Mouse (Mus musculus) stomach, postnatal 0 days (tissue): ENCODE measurements around the gene Ipp. TPM values are rescaled to one million over a fixed set of nuclear protein-coding genes. Genes with fewer than 3 reads are reported as not detected.
A peak's percentile ranks its signal among the peaks of the same experiment; 100 is the strongest.

Source experiments
- ATAC-seq: fragments of 200-750 bp; cut with Nextera tagmentation; 2 replicates; pipeline ENCODE4 v1.8.0; 2017; ENCODE audit not compliant: low FRiP score, low TSS enrichment
- DNase-seq: peaks from one replicate; pipeline ENCODE4 v3.0.0-alpha.2; 2016; ENCODE audit warnings: low spot score
- H3K27ac ChIP-seq: fragments of 300-500 bp; sonication (generic); replicated peaks from 2 replicates; pipeline ENCODE4 v1.5.1; 2014; ENCODE audit warnings: mild to moderate bottlenecking, control low read depth
- H3K27me3 ChIP-seq: fragments of 300-500 bp; sonication (generic); 2 replicates; pipeline ENCODE4 v1.6.1; 2014; ENCODE audit warnings: low read length; ENCODE audit not compliant: control insufficient read depth, insufficient read depth
- H3K36me3 ChIP-seq: fragments of 300-500 bp; sonication (generic); 2 replicates; pipeline ENCODE4 v1.6.1; 2014; ENCODE audit warnings: low read length, mixed read lengths; ENCODE audit not compliant: control insufficient read depth, insufficient read depth
- H3K4me1 ChIP-seq: fragments of 300-500 bp; sonication (generic); replicated peaks from 2 replicates; pipeline ENCODE4 v1.6.1; 2014; ENCODE audit warnings: antibody characterized with exemption; ENCODE audit not compliant: control insufficient read depth, insufficient read depth
- H3K4me2 ChIP-seq: fragments of 300-500 bp; sonication (generic); replicated peaks from 2 replicates; pipeline ENCODE4 v1.6.1; 2014; ENCODE audit warnings: low read depth, mild to moderate bottlenecking, control low read depth, moderate library complexity
- H3K4me3 ChIP-seq: fragments of 300-500 bp; sonication (generic); 2 replicates; pipeline ENCODE4 v1.5.1; 2014; ENCODE audit warnings: low read depth, low read length, control low read depth
- H3K9ac ChIP-seq: fragments of 300-500 bp; sonication (generic); 2 replicates; pipeline ENCODE4 v1.6.1; 2014; ENCODE audit warnings: mild to moderate bottlenecking, low read length, control low read depth, mixed read lengths
- H3K9me3 ChIP-seq: fragments of 300-500 bp; sonication (generic); 2 replicates; pipeline ENCODE4 v1.6.1; 2016; ENCODE audit warnings: low read length; ENCODE audit not compliant: control insufficient read depth
- CTCF ChIP-seq: IDR thresholded peaks from 2 replicates; pipeline ENCODE4 v1.5.1; 2016; ENCODE audit warnings: antibody characterized with exemption, low read depth, mild to moderate bottlenecking, moderate library complexity
- EP300 ChIP-seq: optimal IDR thresholded peaks from 2 replicates; pipeline ENCODE3; 2016; ENCODE audit warnings: antibody characterized with exemption
- WGBS: fragments of 180-500 bp; shearing (Covaris S2); extraction: QIAGEN DNeasy Blood & Tissue Kit; methylation state at CpG from one replicate; pipeline ENCODE4 v1.1.7; 2014; 5-methylcytosine and 5-hydroxymethylcytosine counted together
- polyA plus RNA-seq: library from polyadenylated mRNA; unstranded; fragments of >200 nt; fragmentation: Nextera tagmentation; extraction: Ambion mirVana; gene quantifications from 2 replicates; pipeline ENCODE4 v1.2.1, GENCODE M21; 2015

Gene Ipp
- polyA plus RNA-seq, 1 experiment from 2014 or later, result 8.4 TPM

DNA sequence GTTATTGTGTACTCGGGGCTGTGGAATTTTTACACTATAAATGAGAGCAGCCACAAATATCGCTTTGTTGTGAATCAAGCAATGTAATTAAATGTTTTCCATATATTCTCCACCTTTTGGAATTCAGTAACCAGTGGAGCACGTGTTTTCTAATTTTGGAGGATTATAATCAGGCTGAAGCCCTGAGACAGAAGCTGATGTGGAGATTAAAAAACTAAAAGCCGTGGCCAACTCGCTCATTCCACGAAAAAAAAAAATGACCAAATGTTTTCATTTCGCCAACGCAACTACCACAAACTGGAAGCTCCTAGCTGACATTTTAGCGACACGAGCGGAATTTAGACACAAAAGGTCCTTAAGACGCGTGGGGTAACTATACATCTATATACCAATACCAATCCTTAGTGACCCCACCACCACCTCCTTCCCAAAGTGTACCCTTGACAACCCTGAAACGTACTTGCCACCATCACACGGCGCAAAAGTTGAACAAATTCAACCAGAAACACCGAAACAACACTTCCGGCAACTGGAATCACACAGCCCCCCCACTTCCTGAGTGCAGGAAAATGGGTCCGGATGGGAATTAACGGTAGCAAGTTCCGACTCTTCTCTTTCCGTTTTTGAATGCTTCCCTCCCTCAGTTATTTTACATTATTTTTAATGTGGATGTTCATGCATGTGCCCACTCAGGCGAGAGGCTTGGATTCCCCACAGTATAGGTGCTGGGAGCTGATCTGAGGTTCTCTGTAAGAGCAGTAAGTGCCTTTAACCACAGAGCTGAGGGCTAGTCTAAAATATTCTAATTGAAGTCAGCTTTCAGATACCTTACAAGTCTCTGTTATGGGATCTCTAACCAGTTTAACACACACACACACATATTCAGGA, 48.3 kb downstream of the Ipp start, which contains the start of gene Tmem69:
Gene Tmem69 (minus strand): TSS at position 524 of the 888 bp plus-strand sequence.
- DNase-seq, result peak; percentile 82
- no peak for ATAC-seq
- WGBS, result 2% methylated on average over 23 of the region's 23 CpGs

DNA sequence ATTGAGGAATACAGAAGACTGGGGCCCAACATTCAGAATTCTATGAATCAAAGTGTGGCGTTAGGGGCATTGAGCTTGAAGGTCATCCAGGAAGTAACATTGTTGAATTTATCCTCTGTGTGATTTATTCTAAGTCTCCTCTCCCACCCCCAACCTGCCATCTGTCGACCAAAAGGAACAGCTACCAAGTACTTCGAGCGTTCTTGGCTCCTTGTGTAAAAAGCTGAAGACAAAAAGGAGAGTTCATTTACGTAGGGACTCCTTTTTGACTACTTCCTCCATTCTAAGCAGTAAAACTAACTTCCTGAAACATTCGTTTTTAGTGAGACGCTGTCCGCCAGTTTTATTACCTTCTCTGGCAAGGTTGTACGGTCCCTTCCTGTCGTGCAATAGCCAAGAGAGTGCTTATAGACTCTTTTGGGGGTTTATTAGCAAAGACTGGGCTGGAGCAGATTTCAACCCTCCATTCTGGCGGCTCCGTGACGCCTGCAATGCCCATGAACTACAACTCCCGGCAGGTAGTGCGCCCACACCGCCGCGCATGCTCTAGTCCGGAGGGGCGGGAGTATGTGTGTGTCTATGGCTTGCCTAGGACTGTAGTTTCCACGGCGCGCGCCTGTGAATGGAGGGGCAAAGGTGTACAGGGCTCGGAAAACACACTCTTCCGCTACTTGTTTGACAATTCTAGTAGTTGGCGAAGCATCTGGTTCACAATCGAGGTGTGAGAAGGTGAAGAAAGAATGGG, 49.4 kb downstream of the Ipp start:
- peak overlapping the region; percentile 95 for H3K27ac ChIP-seq
- peak; percentile 95 for DNase-seq
- H3K4me1 ChIP-seq, result no peaks in the 10 kb centered on the region
- ATAC-seq, result peak; percentile 95
- WGBS, result under 1% methylated on average over 28 of the region's 28 CpGs
- no peaks in the 10 kb centered on the region for H3K27me3 ChIP-seq
- H3K36me3 ChIP-seq, result peaks cover 5% of the 10 kb centered on the region; the same call in 1 of the 2 replicates
- TF ChIP-seq EP300 (no peak), CTCF (no peak)
- H3K4me2 ChIP-seq, result peak overlapping the region; percentile 71
- peak overlapping the region; percentile 78 for H3K9ac ChIP-seq
- peak overlapping the region; percentile 87 for H3K4me3 ChIP-seq
- H3K9me3 ChIP-seq, result no peaks in the 10 kb centered on the region

More for the DNA sequence above, 48.3 kb downstream of the Ipp start, which contains the start of gene Tmem69:
- H3K4me1 ChIP-seq, result no peaks in the 10 kb centered on the region
- H3K4me2 ChIP-seq, result peak within 1 kb of the TSS; percentile 71
- no peaks in the 10 kb centered on the region for H3K9me3 ChIP-seq
- H3K36me3 ChIP-seq, result peaks cover 5% of the 10 kb centered on the region; the same call in 1 of the 2 replicates
- H3K27ac ChIP-seq, result peak within 1 kb of the TSS; percentile 95
- no peak for TF ChIP-seq EP300
- no peak for TF ChIP-seq CTCF
- no peaks in the 10 kb centered on the region for H3K27me3 ChIP-seq
- peak within 1 kb of the TSS; percentile 55 for H3K9ac ChIP-seq
- peak within 1 kb of the TSS; percentile 87 for H3K4me3 ChIP-seq

DNA sequence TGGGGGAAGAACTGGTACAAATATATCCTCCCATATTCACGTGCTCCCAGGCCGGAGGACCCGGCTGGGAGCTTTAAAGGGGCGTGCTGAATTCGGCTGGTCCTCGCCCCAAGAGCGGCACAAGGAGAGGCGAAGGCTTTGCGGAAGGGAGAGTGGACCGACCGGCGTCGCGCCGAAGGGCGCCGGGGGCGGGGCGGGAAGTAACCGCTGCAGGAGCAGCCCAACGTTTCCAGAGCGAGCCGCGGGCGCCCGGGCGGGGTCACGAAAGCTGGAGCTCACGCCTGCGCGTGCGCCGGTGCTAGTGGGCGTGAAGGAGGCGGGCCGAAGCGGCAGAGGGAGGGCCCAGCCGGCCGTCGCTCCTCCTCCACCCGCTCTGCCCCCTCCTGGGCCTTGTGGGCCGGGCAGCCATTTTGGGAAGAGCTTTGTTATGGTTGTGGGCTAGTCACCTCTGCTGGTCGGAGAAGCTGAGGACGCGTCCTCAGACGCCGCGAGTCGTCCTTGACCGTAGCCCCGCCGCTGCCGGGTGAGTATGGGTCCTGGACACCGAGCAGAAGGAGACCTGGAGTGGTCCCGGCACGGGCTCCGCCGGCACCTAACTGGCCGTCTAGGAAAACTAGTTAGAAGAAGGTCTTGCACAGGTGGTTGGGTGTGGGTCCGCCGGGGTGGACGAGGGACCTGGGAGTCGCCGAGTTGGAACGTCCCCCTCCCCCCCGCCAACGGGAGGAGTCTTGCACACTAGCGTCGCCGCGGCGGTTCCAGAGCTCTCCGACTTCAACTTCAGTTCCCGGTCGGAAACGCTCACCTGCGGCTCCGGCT, 50.2 kb downstream of the Ipp start, which contains the start of gene Gpbp1l1:
Gene Gpbp1l1 (plus strand): TSS at position 353 of the 816 bp plus-strand sequence.
- H3K9ac ChIP-seq, result peak within 1 kb of the TSS; percentile 94

DNA sequence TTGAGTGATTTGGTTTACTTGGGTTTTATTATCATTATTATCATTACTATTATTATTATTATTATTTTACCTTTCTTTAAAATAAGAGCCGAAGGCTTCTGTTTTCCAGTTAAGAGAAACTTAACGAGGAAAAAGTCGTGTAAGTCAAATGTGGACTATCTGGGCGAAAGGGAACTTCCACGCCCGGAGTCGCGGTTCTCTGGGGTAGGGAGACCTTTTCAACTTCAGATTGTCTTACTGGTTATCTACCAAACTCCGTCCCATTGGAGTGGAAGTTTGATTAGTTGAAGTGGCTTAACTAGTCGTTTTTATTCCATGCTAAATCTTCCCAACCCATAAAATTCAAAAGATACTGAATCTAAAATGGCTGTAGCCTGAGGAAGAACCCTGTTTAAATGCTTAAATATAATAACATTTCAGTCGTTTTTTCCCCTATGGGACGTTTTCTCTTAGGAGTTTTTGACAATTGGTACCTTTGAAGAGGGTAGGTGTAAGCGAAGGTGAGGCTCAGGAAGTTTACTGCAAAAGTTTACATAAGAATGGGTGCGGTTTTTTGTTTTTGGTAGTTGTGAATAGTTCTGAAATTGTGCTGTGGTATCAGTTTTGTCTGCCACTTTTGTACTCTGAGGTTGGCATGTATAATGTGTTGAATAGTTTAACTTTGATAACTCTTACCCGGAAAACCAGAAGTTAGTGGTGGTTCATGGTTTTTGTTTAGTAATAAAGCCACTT, 51.0 kb downstream of the Ipp start:
- peak overlapping the region; percentile 49 for H3K4me2 ChIP-seq
- peak; percentile 21 for DNase-seq
- peak overlapping the region; percentile 94 for H3K9ac ChIP-seq
- ATAC-seq, result no peak
- WGBS, result under 1% methylated on average over 15 of the region's 15 CpGs
- peak overlapping the region; percentile 87 for H3K4me3 ChIP-seq
- H3K27me3 ChIP-seq, result no peaks in the 10 kb centered on the region
- H3K36me3 ChIP-seq, result peaks cover 2% of the 10 kb centered on the region; the same call in 1 of the 2 replicates
- no peak for TF ChIP-seq EP300
- H3K4me1 ChIP-seq, result no peaks in the 10 kb centered on the region
- H3K9me3 ChIP-seq, result no peaks in the 10 kb centered on the region
- H3K27ac ChIP-seq, result peak overlapping the region; percentile 95

More for the DNA sequence above, 50.2 kb downstream of the Ipp start, which contains the start of gene Gpbp1l1:
- ATAC-seq (peak; percentile 96), DNase-seq (peak; percentile 99)
- Histone ChIP-seq H3K36me3 (peaks cover 5% of the 10 kb centered on the region; the same call in 1 of the 2 replicates), H3K4me2 (peak within 1 kb of the TSS; percentile 71), H3K9me3 (no peaks in the 10 kb centered on the region), H3K4me3 (peak within 1 kb of the TSS; percentile 87), H3K4me1 (no peaks in the 10 kb centered on the region), H3K27ac (peak within 1 kb of the TSS; percentile 95), H3K27me3 (no peaks in the 10 kb centered on the region)
- 0% methylated on average over 63 of the region's 78 CpGs for WGBS
- TF ChIP-seq CTCF, result peak; percentile 65
- no peak for TF ChIP-seq EP300

Other genes with a start within 250 kb of the Ipp start
- 5.0 and 5.1 TPM in 2 replicates for gene Mast2, start 43.4 kb upstream of the Ipp start, polyA plus RNA-seq
- gene Tmem69, start 48.4 kb downstream of the Ipp start, polyA plus RNA-seq, result 15.7 and 16.6 TPM in 2 replicates
- 22.4 and 23.6 TPM in 2 replicates for gene Gpbp1l1, start 50.1 kb downstream of the Ipp start, polyA plus RNA-seq
- gene Ccdc17, start 89.1 kb downstream of the Ipp start, polyA plus RNA-seq, result 4.7 and 5.3 TPM in 2 replicates
- gene Nasp, start 120.4 kb downstream of the Ipp start, polyA plus RNA-seq, result 32.9 TPM in 2 replicates
- 755 and 765 TPM in 2 replicates for gene Akr1a1, start 144.1 kb downstream of the Ipp start, polyA plus RNA-seq
- 1,868 and 2,021 TPM in 2 replicates for gene Prdx1, start 178.0 kb downstream of the Ipp start, polyA plus RNA-seq
- gene Mmachc, start 200.9 kb downstream of the Ipp start, polyA plus RNA-seq, result 9.8 and 11.8 TPM in 2 replicates
- gene Ccdc163, start 201.0 kb downstream of the Ipp start, polyA plus RNA-seq, result 9.8 and 11.0 TPM in 2 replicates
- gene Tesk2, start 213.4 kb downstream of the Ipp start, polyA plus RNA-seq, result 2.3 and 2.6 TPM in 2 replicates